Mouse (Mus musculus) right cerebral cortex, postnatal 10 days (tissue): ENCODE results near the gene Zbtb5.
A peak's percentile ranks its signal among the peaks of the same experiment; 100 is the strongest.
"Not testable (repeated sequence)": the region's sequence is repeated elsewhere in the genome, so short reads cannot be mapped to it uniquely, and the experiment has no call there.

Source experiments
- DNase-seq, 2 experiments: peaks; one replicate each; pipeline ENCODE4 v3.0.0; 2021; ENCODE audit warnings: low spot score in 2 of 2

Zbtb5 gene

DNA sequence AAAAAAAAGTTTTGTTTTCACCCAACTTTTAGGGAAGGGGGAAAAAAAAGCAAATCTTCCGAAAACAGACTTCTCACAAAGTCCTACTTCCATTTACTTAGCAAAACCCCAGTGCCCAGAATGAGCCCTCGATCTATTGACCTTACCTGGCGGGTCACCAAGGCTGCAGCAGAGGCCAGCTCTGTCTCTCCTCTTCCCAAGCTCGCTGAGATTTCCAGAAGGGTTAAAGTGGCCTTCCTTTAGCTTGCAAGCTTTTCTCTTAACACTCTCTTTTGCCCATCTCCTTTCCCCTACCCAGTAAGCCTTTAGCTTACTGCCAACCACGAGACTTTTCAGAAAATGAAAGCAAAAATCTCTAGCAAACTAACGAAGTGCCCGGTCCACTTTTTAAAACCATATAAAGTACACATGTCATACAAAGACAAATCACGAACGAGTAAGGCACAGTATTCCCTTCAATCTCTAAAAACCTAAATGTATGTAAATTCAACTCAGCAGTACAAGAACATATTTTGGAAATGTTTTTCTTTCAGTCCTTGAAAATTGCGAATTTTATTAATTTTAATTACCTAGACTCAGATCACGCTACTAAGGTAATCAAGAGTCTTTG, 1.3 kb downstream of the Zbtb5 start:
- DNase-seq, result peak in 1 of 2 experiments; percentile 49

DNA sequence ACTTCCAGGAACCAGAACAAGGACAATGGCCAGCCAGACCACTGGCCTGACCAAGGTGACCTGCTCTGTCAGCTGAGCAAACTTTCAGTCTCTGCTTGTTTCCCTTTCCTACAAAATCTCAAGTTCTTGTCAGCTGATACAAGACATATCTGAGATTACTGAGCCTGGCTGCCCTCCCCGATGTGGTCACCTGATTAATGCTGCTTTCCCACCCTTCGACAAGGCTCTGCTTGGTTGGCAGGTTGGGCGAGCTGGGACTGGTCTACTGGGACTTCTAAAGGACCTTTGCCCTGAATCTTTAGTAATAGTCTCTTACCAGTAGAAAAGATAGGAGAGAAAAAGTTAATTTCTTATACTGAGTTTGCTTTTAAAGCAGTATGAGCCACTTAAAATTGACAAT, 6.8 kb downstream of the Zbtb5 start:
- no peak for DNase-seq

DNA sequence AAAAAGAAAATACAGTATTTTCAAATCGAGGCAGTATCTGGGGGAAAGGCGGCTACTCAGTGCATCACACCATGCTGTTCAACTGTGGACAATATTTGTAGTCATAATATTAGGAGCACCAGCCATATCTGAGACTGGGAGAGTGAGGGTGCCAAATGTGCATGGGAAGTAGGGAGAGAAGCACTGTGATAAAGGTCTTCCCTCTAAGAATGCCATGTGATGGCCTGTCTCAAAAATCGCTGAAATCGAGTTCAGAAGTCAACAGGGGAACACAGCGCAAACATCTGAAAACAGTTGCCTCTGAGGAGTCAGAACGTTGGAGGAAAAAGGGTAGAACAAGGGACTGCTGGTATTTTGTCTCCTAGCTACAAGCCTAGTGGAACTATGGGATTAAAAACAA, 12.2 kb downstream of the Zbtb5 start:
- no peak for DNase-seq

DNA sequence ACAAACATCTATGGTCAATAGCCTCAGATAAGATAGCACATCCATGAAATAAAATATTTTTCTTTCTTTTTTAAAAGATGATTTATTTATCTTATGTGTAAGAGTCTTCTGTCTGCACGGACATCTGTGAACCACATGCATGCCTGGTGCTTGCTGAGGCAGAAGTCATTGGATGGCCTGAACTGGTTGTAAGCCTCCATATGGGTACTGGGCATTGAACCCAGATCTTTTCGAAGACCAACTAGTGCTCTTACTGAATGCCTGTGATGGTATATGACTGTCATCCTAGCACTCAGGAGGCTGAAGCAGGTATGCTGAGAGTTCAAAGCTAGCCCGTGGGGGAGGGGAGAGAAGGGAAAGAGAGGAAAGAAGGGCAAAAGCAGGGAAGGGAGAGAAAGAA, 14.1 kb downstream of the Zbtb5 start:
- DNase-seq, result no peak

DNA sequence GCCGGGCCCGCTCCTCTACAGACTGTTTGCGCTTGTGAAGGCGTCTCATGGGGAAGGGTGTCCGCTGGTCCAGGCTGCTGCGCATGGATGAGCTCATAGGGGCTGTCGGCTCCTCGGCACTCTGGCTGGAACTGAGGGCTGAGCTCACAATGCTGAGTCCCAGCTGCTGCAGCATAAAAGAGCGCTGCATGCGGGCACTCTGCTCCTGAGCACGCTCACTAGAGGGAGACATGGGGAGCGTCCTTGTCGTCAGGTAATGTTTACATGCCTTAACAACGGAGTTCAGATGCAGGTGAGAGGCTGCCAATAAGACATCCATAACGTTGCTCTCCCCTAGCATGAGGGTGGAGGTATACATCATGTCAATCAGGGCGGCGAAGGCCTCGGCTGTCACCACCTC, 17.4 kb downstream of the Zbtb5 start:
- no peak for DNase-seq

DNA sequence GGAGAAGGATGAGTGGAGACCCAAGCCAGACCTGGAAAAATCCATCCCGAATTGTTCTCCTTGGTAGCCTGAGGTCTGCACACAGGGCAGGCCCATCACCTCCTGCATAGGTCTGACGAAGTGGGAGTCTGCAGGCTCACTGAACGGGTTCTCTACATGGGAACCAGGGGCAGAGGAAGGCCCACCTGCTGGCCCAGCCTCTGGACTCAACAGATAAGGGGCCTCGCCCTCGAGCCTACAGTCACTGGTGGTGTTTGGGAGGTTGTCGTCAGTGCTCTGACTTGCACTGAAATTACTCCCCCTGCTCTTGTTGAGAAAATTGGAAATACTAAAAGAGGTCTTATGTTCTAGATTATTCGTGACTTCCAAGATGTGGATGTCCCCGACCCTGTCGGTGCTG, 18.4 kb downstream of the Zbtb5 start:
- no peak for DNase-seq

DNA sequence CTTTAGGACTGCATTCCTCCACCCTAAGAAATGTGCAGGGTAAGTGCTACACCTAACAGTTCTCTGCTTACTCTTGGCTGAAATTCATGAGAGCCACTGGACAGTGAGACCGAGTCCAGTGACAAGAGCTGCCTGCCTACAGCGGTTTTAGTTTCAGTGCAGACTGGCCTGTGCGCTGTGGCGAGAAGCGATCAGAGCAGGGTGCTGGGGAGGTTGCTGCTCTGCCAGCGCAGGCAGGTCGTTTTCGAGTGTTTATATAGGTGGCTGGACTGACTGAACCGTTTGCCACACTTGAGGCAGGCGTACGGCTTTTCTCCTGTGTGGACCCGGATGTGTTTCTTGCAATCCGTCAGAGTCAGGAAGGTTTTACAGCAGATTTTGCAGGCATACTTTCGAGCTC, 19.0 kb downstream of the Zbtb5 start:
- not testable (repeated sequence) for DNase-seq

DNA sequence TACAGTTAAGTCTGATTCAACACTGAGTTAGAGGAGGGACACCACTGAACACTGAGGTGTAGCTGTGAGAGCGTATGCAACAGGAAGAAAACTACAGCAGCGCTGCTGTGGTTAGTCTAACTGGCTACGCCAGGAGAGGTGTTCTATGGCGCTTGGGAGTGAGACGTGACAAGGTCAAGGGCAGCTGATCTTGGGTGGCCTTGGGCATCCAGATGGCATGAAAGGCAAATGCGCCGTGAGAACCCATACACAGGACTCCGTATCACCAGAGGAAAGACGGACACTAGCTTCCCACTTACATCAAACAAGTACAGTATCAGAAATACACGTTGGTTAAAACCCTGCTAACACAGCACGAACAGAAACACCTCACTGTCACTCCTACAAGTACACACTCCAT, 19.9 kb downstream of the Zbtb5 start:
- not testable (repeated sequence) for DNase-seq

DNA sequence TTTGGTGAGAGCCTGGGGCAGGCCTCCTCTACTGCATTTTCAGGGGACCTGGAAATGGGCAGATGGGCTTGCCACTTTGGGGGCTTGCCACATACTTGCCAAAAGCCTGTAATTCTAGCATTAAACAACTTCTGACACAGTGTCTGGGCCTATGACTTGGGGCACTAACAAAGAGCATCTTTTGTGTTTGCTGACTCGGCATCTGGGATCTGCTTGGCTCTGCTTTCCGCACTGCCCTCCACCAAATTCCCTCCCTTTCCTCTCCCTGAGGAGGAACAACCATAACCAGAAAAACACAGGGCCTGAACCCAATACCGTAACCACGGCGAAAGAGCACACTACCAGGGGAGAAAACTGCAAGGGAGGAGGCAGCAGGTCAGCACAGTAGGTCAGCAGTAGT, 21.7 kb downstream of the Zbtb5 start:
- no peak for DNase-seq

DNA sequence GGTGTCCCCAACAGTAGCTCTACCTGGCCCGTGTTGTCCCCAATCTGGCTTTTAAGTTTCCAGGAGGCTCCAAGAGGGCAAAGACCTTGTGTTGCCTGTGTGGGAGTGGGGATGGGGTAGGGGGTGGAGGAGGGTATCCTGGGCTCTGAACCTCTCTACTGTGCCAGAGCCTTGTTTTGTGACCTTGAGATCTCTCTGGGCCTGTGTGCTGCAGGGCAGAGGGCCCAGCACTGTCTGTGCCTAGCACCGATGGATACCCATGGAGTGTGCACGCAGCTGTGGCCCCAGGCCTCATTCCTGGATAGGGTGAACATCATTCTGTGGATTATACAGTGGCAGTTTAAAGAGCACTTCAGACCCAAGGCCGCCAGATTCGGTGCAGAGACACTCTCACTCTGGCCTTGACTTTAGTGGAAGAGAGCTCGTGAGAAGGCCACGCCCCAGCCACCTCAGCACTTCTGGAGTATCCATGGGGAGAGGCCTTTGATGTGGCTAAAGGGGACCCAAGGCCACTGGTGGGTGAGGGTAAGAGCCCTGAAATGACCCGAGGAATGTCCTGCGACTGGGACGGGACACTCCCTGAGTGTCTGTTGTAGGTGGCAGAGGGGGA, 29.0 kb downstream of the Zbtb5 start:
- no peak for DNase-seq

DNA sequence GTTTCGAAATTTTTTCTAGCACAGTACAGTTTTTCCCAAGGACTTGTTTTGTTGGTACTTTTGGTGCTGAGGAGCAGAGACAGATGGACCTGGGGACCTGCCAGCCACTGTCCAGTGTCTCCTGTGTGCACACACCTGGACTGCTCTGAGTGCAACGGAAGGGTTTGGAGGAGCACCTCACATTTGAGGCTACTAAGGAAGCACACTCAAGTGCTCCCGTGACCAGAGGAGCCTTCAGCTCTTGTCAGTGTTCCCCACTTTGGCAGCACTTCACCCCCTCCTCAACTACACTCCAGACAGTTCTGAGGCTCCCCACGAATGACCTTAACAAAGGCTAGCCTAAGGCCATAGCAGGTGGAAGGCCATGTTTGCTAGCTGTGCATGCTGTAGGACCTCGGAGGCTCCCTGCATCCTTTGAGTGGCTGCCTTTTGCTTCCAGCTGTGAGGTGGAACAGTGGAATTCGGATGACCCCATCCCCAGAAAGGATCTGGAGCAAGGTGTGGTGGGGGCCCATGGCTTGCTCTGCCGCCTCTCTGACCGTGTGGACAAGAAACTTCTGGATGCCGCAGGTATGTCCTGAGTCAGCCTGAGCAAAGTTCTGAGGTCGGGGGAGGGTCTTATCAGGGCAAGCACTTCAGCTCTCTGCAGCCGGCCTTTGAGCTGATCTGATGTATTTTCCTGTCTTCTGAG, 29.6 kb downstream of the Zbtb5 start:
- DNase-seq, result no peak

DNA sequence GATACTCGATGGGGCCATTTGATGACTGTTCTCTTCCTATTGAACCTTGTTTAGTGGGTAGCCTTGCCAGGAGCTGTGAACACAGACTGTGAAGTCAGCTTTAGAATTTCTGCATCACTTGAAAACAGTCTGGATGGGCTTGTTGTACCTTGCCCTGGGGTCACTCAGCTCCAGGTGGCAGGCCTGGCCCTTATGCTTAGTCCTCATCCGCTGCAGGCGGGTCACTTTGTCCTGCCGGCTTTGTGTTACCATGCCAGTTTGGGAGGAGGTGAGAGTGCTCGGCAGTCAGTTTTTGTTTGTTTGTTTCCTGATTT, 30.3 kb downstream of the Zbtb5 start:
- no peak for DNase-seq

DNA sequence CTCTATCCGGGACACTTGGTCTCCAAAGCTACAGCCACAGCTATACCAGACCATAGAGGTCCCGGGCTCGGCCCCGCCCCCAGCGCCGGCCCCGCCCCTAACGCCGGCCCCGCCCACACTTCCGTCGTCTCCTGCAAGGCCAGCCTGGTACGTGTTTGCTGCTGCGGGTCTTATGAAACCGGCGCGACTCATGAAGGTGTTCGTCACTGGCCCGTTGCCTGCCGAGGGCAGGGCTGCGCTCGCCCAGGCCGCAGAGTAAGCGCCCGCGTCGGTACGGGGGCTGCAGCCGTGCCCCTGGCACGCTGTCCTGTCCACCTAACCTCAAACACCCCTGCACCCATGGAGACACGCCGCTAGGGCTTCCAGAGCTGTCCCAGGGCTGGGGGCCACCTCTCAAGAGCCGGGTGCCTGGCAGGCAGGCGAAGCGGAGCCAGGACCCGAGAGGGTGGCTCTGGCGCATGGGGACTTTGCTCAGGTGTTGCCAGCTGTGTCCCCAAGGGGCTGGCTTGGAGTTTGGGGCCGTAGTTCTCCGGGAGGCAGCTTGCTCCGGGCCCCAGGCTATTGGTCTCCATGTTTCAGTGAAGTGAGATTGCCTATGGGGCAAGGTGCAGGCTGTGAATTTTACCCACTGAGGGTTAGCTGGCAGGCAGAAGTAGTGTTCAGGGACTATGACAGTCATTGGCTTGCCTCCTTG, 30.8 kb downstream of the Zbtb5 start, which contains the start of gene Grhpr:
Gene Grhpr, plus strand, starts transcription at position 116 of the 694 bp plus-strand sequence.
- DNase-seq, result peak; percentile 70 to 75

DNA sequence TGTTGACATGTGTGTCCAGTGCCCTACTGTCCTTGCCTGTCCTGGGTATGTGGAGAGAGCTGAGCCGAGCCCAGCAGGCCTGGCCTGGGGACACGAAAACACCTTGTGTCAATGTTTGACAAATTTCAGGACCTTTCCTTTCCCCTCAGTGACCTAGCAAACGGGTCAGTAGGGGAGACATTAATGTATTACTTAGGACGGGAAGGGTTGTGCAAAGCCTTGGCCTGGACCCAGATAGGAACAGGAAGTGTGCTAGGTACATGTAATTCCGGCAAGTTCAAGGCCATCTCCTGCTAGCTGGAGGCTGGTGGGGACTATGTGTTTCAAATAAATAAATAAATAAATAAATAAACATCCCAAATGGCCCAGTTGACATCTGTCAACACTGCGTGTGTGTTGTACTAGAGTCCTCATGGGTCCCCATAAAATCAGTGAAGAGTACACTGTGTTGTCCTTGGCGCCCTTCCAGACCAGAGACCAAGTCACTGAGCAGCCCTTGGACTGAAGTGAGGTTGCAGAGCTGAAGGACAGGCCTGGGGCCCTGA, 32.3 kb downstream of the Zbtb5 start:
- no peak for DNase-seq

DNA sequence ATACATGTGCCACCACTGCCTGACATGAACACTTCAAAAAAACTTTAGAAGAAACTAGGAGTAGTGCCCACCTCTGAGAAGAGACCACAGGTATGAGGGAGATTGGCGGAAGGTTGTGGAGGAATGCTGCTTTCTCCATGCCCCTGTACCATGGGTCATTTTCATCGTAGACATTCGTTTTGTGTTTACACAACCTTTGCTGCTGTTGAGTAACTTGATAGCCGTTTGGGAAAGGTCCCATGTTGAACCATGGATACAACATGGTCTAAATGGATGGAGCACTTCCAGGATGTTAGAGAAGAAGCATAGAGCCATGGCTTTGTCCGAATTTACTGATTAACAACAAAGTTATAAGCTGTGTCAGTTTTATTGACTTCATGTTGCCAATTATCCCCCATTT, 34.0 kb downstream of the Zbtb5 start:
- DNase-seq, result no peak

DNA sequence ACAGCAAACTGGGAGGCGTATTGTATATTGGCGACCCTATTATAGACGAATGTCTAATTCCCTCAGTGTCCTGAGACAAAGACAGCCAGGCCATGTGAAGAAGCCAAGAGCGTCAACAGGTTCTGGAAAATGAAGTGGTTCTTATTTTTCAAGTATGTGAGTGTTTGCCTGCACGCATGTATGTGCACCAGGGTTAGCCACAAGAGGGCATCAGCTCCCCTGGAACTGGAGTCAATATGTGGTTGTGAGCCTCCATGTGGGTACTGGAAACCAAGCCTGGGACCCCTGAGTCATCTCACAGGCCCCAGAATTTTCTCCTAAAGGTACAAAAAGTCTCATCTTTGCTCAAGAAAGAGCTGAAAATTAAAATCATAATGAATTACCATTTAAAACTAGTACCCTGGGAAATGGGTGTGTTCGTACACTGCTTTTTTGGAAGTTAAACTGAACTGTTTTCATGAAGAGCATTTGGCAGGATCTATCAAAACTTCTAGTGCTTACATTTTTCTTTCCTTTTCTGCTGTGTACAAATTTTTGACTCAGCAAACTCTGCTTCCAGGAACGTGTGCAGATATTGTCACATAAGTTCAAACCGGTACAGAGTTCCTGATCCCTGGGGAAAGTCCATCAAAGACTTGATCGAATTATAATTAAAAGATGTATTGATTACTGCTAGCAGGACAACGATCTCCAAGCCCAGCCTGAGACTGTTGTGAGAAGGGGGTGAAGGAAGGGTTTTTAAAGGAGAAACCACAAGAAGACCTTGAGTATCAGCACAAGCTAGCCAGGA, 35.1 kb downstream of the Zbtb5 start:
- no peak for DNase-seq

DNA sequence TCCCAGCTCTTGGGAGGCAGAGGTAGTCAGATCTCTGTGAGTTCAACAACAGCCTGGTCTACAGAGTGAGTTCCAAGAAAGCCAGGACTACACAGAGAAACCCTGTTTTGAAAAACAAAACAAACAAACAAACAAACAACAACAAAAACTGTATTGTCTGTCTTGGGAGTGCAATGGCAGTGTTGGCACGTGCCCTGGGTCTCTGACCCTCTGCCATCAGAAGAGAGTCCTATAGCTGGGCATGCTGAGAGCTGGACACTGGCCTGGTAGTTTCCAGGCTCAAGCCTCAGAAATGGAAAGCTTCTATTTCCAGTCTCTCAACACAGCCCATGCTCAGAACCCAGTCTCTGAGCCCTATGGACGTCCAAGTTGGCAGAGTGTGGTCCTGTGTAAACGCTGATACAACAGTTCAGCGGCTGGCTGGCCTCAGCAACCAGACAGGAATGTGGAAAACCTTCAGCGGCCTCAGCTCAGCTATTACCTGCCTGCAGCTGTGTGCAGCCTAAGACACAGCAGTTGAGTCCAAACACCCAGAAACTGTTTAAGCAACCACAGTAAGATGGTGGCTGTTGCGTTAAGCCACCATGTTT, 36.1 kb downstream of the Zbtb5 start:
- no peak for DNase-seq

DNA sequence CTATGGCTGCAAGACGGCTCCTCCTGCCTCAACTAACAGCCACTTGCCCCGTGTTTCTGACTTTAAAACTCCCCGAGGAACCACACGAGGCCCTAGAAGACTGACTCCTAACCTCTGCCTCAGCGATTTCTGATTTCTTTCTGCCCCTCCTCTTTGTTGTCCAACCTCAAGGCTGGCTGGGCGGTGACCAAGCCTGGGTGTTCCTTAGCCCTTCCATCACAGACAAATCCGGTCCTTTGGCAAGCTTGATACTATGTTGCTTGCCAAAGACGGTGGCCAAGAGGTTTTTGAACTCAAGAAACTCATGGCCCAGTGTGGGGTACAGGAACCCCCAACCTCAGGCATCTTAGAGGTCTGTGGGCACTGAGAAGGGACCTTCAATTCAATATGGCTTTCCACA, 37.9 kb downstream of the Zbtb5 start:
- DNase-seq, result no peak

DNA sequence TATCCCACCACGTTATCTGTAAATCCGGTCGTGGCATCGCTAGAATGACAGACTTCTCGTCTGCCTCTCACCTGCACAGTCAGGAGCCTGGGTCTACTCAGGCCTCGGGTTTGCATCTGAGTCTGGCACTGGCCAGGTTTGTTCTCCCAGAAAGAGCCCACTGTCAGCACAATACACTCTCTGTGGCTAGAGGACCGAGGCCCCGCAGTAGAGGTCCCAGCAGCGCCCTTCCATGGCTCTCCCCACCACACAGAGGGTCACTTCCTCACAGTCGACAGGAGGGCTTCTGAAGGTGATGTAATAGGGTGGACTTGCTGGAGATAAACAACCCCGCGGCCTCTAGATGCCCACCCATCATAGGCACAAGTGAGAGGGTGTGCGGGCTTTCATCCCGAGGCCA, 38.3 kb downstream of the Zbtb5 start:
- no peak for DNase-seq

DNA sequence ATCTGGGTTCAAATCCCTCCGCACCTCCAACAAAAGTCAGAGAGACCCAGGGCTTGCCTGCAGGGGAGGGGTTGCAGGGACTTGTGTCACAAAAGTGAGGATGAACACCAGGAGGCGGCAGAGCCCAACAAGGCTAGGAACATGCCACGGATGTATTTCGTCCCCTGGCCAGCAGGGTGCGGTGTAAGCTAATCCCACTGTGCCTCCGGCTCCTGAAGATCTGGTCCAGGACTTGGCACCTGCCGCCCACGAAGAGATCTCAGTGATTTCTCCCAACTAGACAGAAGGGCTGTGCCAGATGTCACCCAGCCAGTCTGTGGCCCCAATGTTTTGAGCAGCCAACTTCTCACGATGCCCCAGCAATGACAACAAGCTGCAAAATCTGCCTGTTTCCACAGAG, 38.8 kb downstream of the Zbtb5 start:
- DNase-seq, result peak; percentile 91

DNA sequence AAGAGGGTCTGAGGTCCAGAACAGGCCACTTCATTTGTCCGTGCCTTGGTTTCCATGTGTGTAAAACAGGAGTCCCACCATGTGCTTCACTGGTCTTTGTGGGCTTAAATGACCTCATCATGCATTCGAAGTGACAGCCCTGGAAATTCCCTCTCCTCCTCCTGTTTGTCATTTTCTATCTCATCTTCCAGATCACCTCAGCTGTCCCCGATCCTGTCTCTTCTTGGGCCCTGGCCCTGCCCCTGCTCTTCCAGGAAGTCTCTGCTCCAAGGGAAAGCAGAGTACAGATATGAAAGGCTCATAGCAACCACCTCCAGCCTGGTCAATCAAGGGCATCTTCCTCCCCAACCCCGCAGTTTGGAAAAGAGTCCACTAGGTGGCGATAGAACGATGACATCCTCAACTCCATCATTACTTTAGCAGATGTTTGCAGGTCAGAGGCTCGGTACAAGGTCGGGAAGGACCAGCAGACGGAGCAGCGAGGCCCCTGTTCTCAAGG, 41.6 kb downstream of the Zbtb5 start:
- peak in 1 of 2 experiments; percentile 29 for DNase-seq
